Mouse (Mus musculus) limb, embryonic 15.5 days (tissue): ENCODE measurements around the gene Olfr689. TPM values are rescaled to one million over a fixed set of nuclear protein-coding genes. Genes with fewer than 3 reads are reported as not detected.

ENCODE experiments used
- ATAC-seq: fragments of 200-750 bp; cut with Nextera tagmentation; 2 replicates; pipeline ENCODE4 v1.8.0; 2017; ENCODE audit warnings: low read depth, moderate TSS enrichment; ENCODE audit not compliant: insufficient number of reproducible peaks, low FRiP score, low TSS enrichment
- H3K27ac ChIP-seq: fragments of 300-500 bp; sonication (generic); 2 replicates; pipeline ENCODE4 v1.5.1; 2015; ENCODE audit warnings: moderate library complexity, mild to moderate bottlenecking, inconsistent platforms
- H3K27me3 ChIP-seq: fragments of 300-500 bp; sonication (generic); 2 replicates; pipeline ENCODE4 v1.6.1; 2015; ENCODE audit warnings: inconsistent platforms
- H3K36me3 ChIP-seq: fragments of 300-500 bp; sonication (generic); 2 replicates; pipeline ENCODE4 v1.6.1; 2015; ENCODE audit warnings: inconsistent platforms
- H3K4me1 ChIP-seq: fragments of 300-500 bp; sonication (generic); 2 replicates; pipeline ENCODE4 v1.6.1; 2015; ENCODE audit warnings: inconsistent platforms
- H3K4me2 ChIP-seq: fragments of 300-500 bp; sonication (generic); 2 replicates; pipeline ENCODE4 v1.6.1; 2015; ENCODE audit warnings: mild to moderate bottlenecking, inconsistent platforms
- H3K4me3 ChIP-seq: fragments of 300-500 bp; sonication (generic); 2 replicates; pipeline ENCODE4 v1.5.1; 2015; ENCODE audit warnings: mild to moderate bottlenecking, inconsistent platforms
- H3K9ac ChIP-seq: fragments of 300-500 bp; sonication (generic); 2 replicates; pipeline ENCODE4 v1.6.1; 2015; ENCODE audit warnings: inconsistent platforms
- H3K9me3 ChIP-seq: fragments of 300-500 bp; sonication (generic); 2 replicates; pipeline ENCODE4 v1.6.1; 2016; ENCODE audit warnings: inconsistent platforms
- WGBS: fragments of 180-500 bp; shearing (Covaris S2); methylation state at CpG from one replicate; pipeline ENCODE4 v1.1.7; 2015; 5-methylcytosine and 5-hydroxymethylcytosine counted together
- polyA plus RNA-seq: library from polyadenylated mRNA; unstranded; fragments of >200 nt; fragmentation: Nextera tagmentation; extraction: Ambion mirVana; gene quantifications from 2 replicates; pipeline ENCODE4 v1.2.1, GENCODE M21; 2015

The Olfr689 gene
- polyA plus RNA-seq, 1 experiment from 2014 or later: not detected

GRCm38 (mm10) chr7:105368521-105368920 lies 57.6 kb downstream of the Olfr689 start:
- Histone ChIP-seq H3K4me1 (no peaks in the 10 kb centered on the region), H3K27me3 (no peaks in the 10 kb centered on the region), H3K9ac (no peak overlapping the region), H3K36me3 (peaks cover 2% of the 10 kb centered on the region; the same call in 1 of the 2 replicates), H3K9me3 (no peaks in the 10 kb centered on the region), H3K4me3 (no peak overlapping the region), H3K4me2 (no peak overlapping the region), H3K27ac (no peak overlapping the region)
- 86% methylated on average over 4 of the region's 4 CpGs for WGBS
- no peak for ATAC-seq

Other genes starting within 250 kb of the Olfr689 start
- gene Olfr678, start 246.7 kb upstream of the Olfr689 start, polyA plus RNA-seq: not detected in 2 replicates
- gene Olfr679, start 230.0 kb upstream of the Olfr689 start, polyA plus RNA-seq: not detected in 2 replicates
- not detected in 2 replicates for gene Olfr680-ps1, start 218.3 kb upstream of the Olfr689 start, polyA plus RNA-seq
- not detected in 2 replicates for gene Olfr681, start 194.3 kb upstream of the Olfr689 start, polyA plus RNA-seq
- not detected in 2 replicates for gene Olfr683, start 164.2 kb upstream of the Olfr689 start, polyA plus RNA-seq
- gene Olfr684, start 147.5 kb upstream of the Olfr689 start, polyA plus RNA-seq: not detected in 2 replicates
- gene Olfr685, start 125.2 kb upstream of the Olfr689 start, polyA plus RNA-seq: not detected in 2 replicates
- not detected in 2 replicates for gene Olfr686, start 103.7 kb upstream of the Olfr689 start, polyA plus RNA-seq
- not detected in 2 replicates for gene Olfr688, start 23.1 kb upstream of the Olfr689 start, polyA plus RNA-seq
- gene Olfr690, start 22.9 kb downstream of the Olfr689 start, polyA plus RNA-seq: not detected in 2 replicates
- gene Olfr691, start 31.1 kb downstream of the Olfr689 start, polyA plus RNA-seq: not detected in 2 replicates
- not detected in 2 replicates for gene Olfr692, start 57.1 kb downstream of the Olfr689 start, polyA plus RNA-seq
- gene Gm5901, start 63.9 kb downstream of the Olfr689 start, polyA plus RNA-seq: not detected in 2 replicates
- gene Fam160a2, start 88.9 kb downstream of the Olfr689 start, polyA plus RNA-seq: 38.6 and 47.0 TPM in 2 replicates
- gene Cnga4, start 93.4 kb downstream of the Olfr689 start, polyA plus RNA-seq: 0.05 TPM in 1 of 2 replicates, not detected in the other
- gene Cckbr, start 114.6 kb downstream of the Olfr689 start, polyA plus RNA-seq: not detected in 2 replicates
- 141 and 162 TPM in 2 replicates for gene Cavin3, start 171.1 kb downstream of the Olfr689 start, polyA plus RNA-seq
- 62.6 and 65.0 TPM in 2 replicates for gene Smpd1, start 243.2 kb downstream of the Olfr689 start, polyA plus RNA-seq